Mouse (Mus musculus): ENCODE measurements around the gene Rad54l. TPM values are rescaled to one million over a fixed set of nuclear protein-coding genes. Genes with fewer than 3 reads are reported as not detected.

The Rad54l gene
- polyA plus RNA-seq, 1 experiment: 41.1 TPM

DNA sequence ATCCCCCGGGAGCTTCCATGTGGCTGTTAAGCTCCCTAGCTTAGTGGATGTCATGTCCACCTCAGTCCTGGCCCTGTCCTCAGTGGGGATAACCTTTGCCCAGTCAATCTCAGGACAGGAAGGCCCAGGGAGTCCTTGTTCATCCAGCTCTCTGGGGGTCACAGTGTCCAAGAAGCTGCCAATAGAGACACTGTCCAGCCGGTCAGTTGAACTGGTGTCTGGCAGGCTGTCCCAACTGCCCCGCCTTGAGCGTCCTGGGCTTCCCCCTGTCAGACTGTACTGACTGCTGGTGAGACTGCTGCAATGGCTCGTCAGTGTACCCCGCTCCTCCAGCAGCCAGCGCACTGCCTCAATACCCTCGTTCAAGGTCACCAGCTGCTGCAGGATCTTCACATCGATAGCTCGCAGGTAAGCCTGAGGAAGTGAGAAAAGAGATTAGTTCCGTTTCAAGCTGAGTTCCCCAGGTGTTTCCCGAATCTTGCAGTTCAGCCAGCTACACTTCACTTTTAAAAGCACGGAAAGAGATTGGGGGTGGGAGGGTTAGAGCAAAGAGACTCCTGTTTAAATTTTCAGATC lies 14.0 kb upstream of the Rad54l start:
- Histone ChIP-seq H3K9ac (ENCODE audit: low read depth, poor library complexity, severe bottlenecking) (no peak overlapping the region), H3K27ac (ENCODE audit: insufficient read depth, low read length) (no peak overlapping the region), H3K36me3 (ENCODE audit: control insufficient read depth, insufficient read depth, low read length, poor library complexity, severe bottlenecking) (no peaks in the 10 kb centered on the region), H3K27me3 (ENCODE audit: control insufficient read depth, insufficient read depth, low read length, poor library complexity, severe bottlenecking) (no peaks in the 10 kb centered on the region), H3K4me3 (ENCODE audit: low read depth, low read length) (no peak overlapping the region), H3K4me1 (ENCODE audit: control insufficient read depth, insufficient read depth, low read length) (peaks cover 2% of the 10 kb centered on the region), H3K9me3 (replicated peaks; ENCODE audit: control insufficient read depth, insufficient read depth, low read length, poor library complexity, severe bottlenecking) (no peaks in the 10 kb centered on the region)
- TF ChIP-seq EP300 (IDR thresholded peaks at IDR 0.05; ENCODE audit: insufficient read depth, low read depth, low read length): no peak
- no peak for TF ChIP-seq POLR2A (IDR thresholded peaks at IDR 0.05; ENCODE audit: insufficient read depth, low read length)
- no peak for TF ChIP-seq CTCF (IDR thresholded peaks at IDR 0.05; ENCODE audit: low read depth, low read length)

DNA sequence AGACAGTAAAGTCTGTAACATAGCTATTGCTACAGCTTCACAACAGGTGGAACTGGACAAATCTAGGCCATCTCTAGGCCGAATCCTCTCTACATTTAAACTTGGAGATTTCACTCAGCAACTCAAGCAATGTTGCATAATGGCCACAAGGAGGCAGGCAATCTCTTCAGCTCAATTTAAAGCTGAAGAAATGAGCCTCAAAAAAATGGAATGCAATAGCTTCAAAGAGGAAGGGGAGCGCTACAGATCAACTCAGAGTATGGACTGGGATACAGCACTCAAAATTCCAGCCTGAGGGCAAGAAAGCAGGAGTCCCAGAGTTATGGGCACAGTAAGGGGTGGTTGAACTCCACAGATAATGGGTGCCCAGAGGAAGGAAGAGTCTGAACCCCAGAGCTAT lies 11.5 kb upstream of the Rad54l start:
- Histone ChIP-seq H3K27ac (ENCODE audit: insufficient read depth, low read length) (no peak overlapping the region), H3K27me3 (ENCODE audit: control insufficient read depth, insufficient read depth, low read length, poor library complexity, severe bottlenecking) (no peaks in the 10 kb centered on the region), H3K4me1 (ENCODE audit: control insufficient read depth, insufficient read depth, low read length) (no peaks in the 10 kb centered on the region), H3K36me3 (ENCODE audit: control insufficient read depth, insufficient read depth, low read length, poor library complexity, severe bottlenecking) (no peaks in the 10 kb centered on the region), H3K4me3 (ENCODE audit: low read depth, low read length) (no peak overlapping the region), H3K9ac (ENCODE audit: low read depth, poor library complexity, severe bottlenecking) (no peak overlapping the region), H3K9me3 (replicated peaks; ENCODE audit: control insufficient read depth, insufficient read depth, low read length, poor library complexity, severe bottlenecking) (no peaks in the 10 kb centered on the region)
- TF ChIP-seq POLR2A (IDR thresholded peaks at IDR 0.05; ENCODE audit: insufficient read depth, low read length) (no peak), CTCF (IDR thresholded peaks at IDR 0.05; ENCODE audit: low read depth, low read length) (no peak), EP300 (IDR thresholded peaks at IDR 0.05; ENCODE audit: insufficient read depth, low read depth, low read length) (no peak)

DNA sequence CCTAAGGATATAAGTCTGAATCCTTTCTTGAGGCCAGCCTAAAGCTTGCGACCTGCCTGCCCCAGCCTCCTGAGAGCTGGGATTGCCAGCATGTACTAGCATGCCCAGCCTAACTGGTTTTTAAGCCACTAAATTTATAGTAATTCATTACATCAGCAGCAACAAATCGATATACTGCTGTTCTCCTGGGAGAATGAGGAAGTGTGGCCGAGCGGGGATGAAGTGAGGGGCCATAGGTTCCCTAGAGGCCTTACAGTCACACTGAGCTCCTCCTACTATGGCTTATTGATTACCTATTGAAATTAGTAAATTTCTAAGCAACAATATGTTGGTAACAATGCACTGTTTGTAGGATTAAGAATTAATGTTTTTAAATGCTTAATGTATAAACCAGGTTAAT lies 9.6 kb upstream of the Rad54l start:
- Histone ChIP-seq H3K36me3 (ENCODE audit: control insufficient read depth, insufficient read depth, low read length, poor library complexity, severe bottlenecking) (no peaks in the 10 kb centered on the region), H3K9me3 (replicated peaks; ENCODE audit: control insufficient read depth, insufficient read depth, low read length, poor library complexity, severe bottlenecking) (no peaks in the 10 kb centered on the region), H3K9ac (ENCODE audit: low read depth, poor library complexity, severe bottlenecking) (no peak overlapping the region), H3K4me1 (ENCODE audit: control insufficient read depth, insufficient read depth, low read length) (no peaks in the 10 kb centered on the region), H3K27ac (ENCODE audit: insufficient read depth, low read length) (no peak overlapping the region), H3K27me3 (ENCODE audit: control insufficient read depth, insufficient read depth, low read length, poor library complexity, severe bottlenecking) (no peaks in the 10 kb centered on the region), H3K4me3 (ENCODE audit: low read depth, low read length) (no peak overlapping the region)
- TF ChIP-seq POLR2A (IDR thresholded peaks at IDR 0.05; ENCODE audit: insufficient read depth, low read length): no peak
- TF ChIP-seq EP300 (IDR thresholded peaks at IDR 0.05; ENCODE audit: insufficient read depth, low read depth, low read length): no peak
- no peak for TF ChIP-seq CTCF (IDR thresholded peaks at IDR 0.05; ENCODE audit: low read depth, low read length)

DNA sequence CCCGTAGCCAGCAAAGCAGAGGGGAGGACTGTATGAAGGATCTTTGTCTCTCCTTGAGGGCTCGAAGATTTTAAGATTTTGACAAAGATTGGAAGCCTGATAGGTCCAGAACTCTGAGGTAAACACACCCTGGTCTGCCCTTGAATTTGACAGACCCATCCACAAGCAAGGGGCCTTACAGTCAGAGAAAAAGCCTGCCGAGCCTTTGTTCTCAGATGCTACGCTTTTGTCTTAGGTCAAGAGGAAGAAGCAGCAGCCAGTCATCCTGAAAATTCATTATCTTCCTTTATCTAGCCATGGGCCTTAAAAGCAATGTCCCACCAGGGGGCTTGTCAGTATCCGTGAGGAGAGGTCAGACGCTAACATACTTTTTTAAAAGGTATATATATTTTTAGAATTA lies 4.5 kb upstream of the Rad54l start:
- H3K4me3 ChIP-seq (ENCODE audit: low read depth, low read length): no peak overlapping the region
- no peak overlapping the region for H3K9ac ChIP-seq (ENCODE audit: low read depth, poor library complexity, severe bottlenecking)
- H3K9me3 ChIP-seq (replicated peaks; ENCODE audit: control insufficient read depth, insufficient read depth, low read length, poor library complexity, severe bottlenecking): no peaks in the 10 kb centered on the region
- no peaks in the 10 kb centered on the region for H3K4me1 ChIP-seq (ENCODE audit: control insufficient read depth, insufficient read depth, low read length)
- no peaks in the 10 kb centered on the region for H3K36me3 ChIP-seq (ENCODE audit: control insufficient read depth, insufficient read depth, low read length, poor library complexity, severe bottlenecking)
- no peaks in the 10 kb centered on the region for H3K27me3 ChIP-seq (ENCODE audit: control insufficient read depth, insufficient read depth, low read length, poor library complexity, severe bottlenecking)
- H3K27ac ChIP-seq (ENCODE audit: insufficient read depth, low read length): 0 out of 2 replicates have a peak overlapping the region, but pooled peaks have one; percentile 2
- TF ChIP-seq CTCF (IDR thresholded peaks at IDR 0.05; ENCODE audit: low read depth, low read length): no peak

DNA sequence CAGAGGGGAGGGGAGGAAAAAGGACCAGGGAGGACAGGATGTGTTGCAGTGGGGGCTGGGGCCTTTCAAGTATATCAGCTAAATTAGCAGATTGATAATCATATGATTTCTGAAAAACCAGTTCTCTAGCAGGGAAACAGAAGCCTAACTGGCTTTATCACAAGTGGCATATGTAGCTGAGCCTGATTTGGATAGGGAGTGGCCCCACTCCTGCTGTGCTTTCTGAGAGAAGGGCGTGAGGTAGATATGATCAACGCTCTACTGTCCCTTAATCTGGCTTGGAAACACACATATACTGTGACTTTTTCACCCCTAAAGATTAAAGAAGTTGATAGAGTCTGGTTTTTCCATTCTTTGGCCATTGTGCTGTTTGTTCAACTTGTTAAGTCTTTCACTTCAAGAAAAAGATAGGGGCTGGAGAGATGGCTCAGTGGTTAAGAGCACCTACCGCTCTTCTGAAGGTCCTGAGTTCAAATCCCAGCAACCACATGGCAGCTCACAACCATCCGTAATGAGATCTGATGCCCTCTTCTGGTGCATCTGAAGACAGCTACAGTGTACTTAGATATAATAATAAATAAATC lies 2.4 kb upstream of the Rad54l start:
- H3K4me1 ChIP-seq (ENCODE audit: control insufficient read depth, insufficient read depth, low read length): no peaks in the 10 kb centered on the region
- H3K27ac ChIP-seq (ENCODE audit: insufficient read depth, low read length): no peak overlapping the region
- no peak for TF ChIP-seq POLR2A (IDR thresholded peaks at IDR 0.05; ENCODE audit: insufficient read depth, low read length)
- TF ChIP-seq EP300 (IDR thresholded peaks at IDR 0.05; ENCODE audit: insufficient read depth, low read depth, low read length): no peak
- TF ChIP-seq CTCF (IDR thresholded peaks at IDR 0.05; ENCODE audit: low read depth, low read length): no peak
- no peak overlapping the region for H3K9ac ChIP-seq (ENCODE audit: low read depth, poor library complexity, severe bottlenecking)
- H3K4me3 ChIP-seq (ENCODE audit: low read depth, low read length): no peak overlapping the region
- no peaks in the 10 kb centered on the region for H3K27me3 ChIP-seq (ENCODE audit: control insufficient read depth, insufficient read depth, low read length, poor library complexity, severe bottlenecking)
- H3K36me3 ChIP-seq (ENCODE audit: control insufficient read depth, insufficient read depth, low read length, poor library complexity, severe bottlenecking): no peaks in the 10 kb centered on the region
- H3K9me3 ChIP-seq (replicated peaks; ENCODE audit: control insufficient read depth, insufficient read depth, low read length, poor library complexity, severe bottlenecking): no peaks in the 10 kb centered on the region

DNA sequence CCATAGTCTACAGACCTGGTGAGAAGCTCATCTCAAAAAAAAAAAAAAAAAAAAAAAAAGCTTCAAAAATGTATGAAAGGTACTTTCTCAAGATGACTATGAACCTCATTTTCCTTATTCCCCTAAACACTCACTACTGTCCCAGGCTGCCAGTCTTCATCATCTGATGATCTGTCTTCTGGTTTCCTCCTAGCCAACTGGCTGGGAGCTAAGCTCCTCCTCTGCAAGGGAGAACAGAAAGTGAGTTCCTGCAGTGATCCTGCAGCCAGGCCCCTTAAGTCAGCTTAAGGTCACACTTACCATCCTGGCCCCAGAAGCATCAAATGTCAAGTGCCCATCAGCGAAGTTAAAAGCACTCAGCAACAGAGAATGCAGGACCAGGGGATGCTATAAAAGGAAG lies 728 bp downstream of the Rad54l start:
- no peaks in the 10 kb centered on the region for H3K9me3 ChIP-seq (replicated peaks; ENCODE audit: control insufficient read depth, insufficient read depth, low read length, poor library complexity, severe bottlenecking)
- H3K36me3 ChIP-seq (ENCODE audit: control insufficient read depth, insufficient read depth, low read length, poor library complexity, severe bottlenecking): peaks cover 7% of the 10 kb centered on the region; the same call in 1 of the 2 replicates
- peak overlapping the region; percentile 84 for H3K9ac ChIP-seq (ENCODE audit: low read depth, poor library complexity, severe bottlenecking)
- no peak for TF ChIP-seq POLR2A (IDR thresholded peaks at IDR 0.05; ENCODE audit: insufficient read depth, low read length)
- TF ChIP-seq CTCF (IDR thresholded peaks at IDR 0.05; ENCODE audit: low read depth, low read length): no peak
- no peak for TF ChIP-seq EP300 (IDR thresholded peaks at IDR 0.05; ENCODE audit: insufficient read depth, low read depth, low read length)
- H3K27me3 ChIP-seq (ENCODE audit: control insufficient read depth, insufficient read depth, low read length, poor library complexity, severe bottlenecking): no peaks in the 10 kb centered on the region
- H3K4me1 ChIP-seq (ENCODE audit: control insufficient read depth, insufficient read depth, low read length): no peaks in the 10 kb centered on the region
- peak overlapping the region; percentile 96 for H3K4me3 ChIP-seq (ENCODE audit: low read depth, low read length)
- peak overlapping the region; percentile 60; the same call in 1 of the 2 replicates for H3K27ac ChIP-seq (ENCODE audit: insufficient read depth, low read length)
